Mouse (Mus musculus) lung, postnatal 4 days (tissue): ENCODE measurements around the gene Aen.

Experiments used
- DNase-seq, 2 experiments: peaks; one replicate each; pipeline ENCODE4 v3.0.0; 2021

The Aen gene

GRCm38 (mm10) chr7:78942544-78942943 is 46.9 kb downstream of the Aen start:
- no peak for DNase-seq

GRCm38 (mm10) chr7:78953886-78954572 is 58.4 kb downstream of the Aen start:
- no peak for DNase-seq

DNA sequence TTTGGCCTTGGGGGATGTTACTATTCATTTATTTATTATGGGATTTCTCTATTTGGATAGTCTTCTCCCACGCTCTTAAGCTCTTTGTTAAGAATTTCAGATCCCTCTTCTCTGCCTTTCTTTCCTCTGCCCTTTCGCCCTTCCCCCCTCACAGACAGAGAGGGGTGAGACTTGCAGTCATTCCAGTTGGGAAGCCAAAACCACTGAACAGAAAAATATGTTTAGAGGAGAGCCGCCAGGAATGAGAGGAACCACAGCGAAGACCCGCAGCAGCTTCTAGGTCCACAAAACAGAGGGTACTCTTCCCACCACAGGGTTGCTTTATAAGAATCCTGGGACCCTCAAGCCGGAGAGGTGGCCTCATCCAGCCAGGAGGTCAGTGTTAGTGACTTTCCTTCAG is 59.0 kb downstream of the Aen start:
- no peak for DNase-seq

DNA sequence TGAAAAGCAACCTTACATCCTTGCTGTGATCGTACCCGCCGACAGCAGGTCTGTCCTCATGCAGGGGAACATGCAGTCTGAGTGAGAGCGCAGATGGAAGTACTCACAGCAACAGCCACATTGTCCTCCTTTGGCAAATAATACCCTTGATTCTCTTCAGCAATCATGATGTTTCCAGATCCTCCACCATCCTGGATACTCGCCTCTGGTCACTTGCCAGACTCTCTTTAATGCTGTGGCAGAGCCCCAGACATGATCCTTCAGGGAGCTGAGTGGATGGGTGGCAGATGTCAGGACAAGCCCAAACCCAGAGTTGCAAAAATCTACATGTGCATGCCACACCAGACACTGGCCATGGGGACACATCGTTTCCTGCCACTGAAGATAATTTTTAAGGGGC is 59.4 kb downstream of the Aen start:
- DNase-seq: no peak

DNA sequence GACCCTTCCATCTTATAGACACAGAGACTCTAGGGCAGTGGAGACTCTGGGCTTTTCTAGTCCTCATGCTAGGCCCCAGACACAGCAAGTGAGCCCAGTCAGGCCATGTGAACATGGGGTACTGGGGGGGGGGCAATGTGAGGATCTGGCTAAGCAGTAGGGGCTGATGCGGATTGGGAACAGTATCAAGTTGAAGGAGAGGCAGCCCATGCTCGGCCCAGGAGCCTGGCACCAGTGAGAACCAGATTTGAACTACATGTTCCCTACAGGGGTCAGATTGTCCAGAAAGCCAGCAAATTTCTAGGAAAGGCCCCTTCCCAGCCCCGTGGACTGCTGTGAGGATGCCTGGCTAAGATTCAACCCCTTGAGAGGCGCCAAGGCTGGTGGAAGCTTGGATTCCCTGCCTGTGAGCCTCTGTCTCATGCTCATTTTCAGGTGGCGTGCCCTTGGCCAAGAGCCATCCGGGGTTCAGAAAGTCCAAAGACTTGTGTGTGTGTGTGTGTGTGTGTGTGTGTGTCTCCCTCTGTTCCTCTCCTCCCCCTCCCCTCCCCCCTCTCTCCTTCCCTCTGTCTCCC is 62.9 kb downstream of the Aen start:
- DNase-seq: no peak
